Mouse (Mus musculus) stomach, embryonic 16.5 days (tissue): ENCODE results near the gene Bach2. TPM values are rescaled to one million over a fixed set of nuclear protein-coding genes. Genes with fewer than 3 reads are reported as not detected.

Source experiments
- ATAC-seq: fragments of 200-750 bp; cut with Nextera tagmentation; 2 replicates; pipeline ENCODE4 v1.8.0; 2017; ENCODE audit warnings: moderate number of reproducible peaks, moderate TSS enrichment; ENCODE audit not compliant: insufficient read depth, low FRiP score
- H3K27ac ChIP-seq: fragments of 300-500 bp; sonication (generic); 2 replicates; pipeline ENCODE4 v1.5.1; 2014; ENCODE audit warnings: low read length
- H3K27me3 ChIP-seq: fragments of 300-500 bp; sonication (generic); 2 replicates; pipeline ENCODE4 v1.6.1; 2014; ENCODE audit warnings: low read length, control low read depth, mixed read lengths; ENCODE audit not compliant: control insufficient read depth, insufficient read depth
- H3K36me3 ChIP-seq: fragments of 300-500 bp; sonication (generic); 2 replicates; pipeline ENCODE4 v1.6.1; 2014; ENCODE audit warnings: low read length; ENCODE audit not compliant: control insufficient read depth, insufficient read depth
- H3K4me1 ChIP-seq: fragments of 300-500 bp; sonication (generic); 2 replicates; pipeline ENCODE4 v1.6.1; 2014; ENCODE audit warnings: low read length, control low read depth, mixed read lengths; ENCODE audit not compliant: control insufficient read depth, insufficient read depth
- H3K4me2 ChIP-seq: fragments of 300-500 bp; sonication (generic); 2 replicates; pipeline ENCODE4 v1.6.1; 2014; ENCODE audit warnings: low read depth, low read length, mixed read lengths
- H3K4me3 ChIP-seq: fragments of 300-500 bp; sonication (generic); replicated peaks from 2 replicates; pipeline ENCODE4 v1.5.1; 2014; ENCODE audit warnings: mild to moderate bottlenecking, low read length
- H3K9ac ChIP-seq: fragments of 300-500 bp; sonication (generic); 2 replicates; pipeline ENCODE4 v1.6.1; 2014; ENCODE audit warnings: low read length
- H3K9me3 ChIP-seq: fragments of 300-500 bp; sonication (generic); replicated peaks from 2 replicates; pipeline ENCODE4 v1.6.1; 2016; ENCODE audit warnings: low read length, control low read depth; ENCODE audit not compliant: control insufficient read depth
- WGBS: fragments of 180-500 bp; shearing (Covaris S2); extraction: QIAGEN DNeasy Blood & Tissue Kit; methylation state at CpG from one replicate; pipeline ENCODE4 v1.1.7; 2014; 5-methylcytosine and 5-hydroxymethylcytosine counted together
- polyA plus RNA-seq: library from polyadenylated mRNA; unstranded; fragments of >200 nt; fragmentation: Nextera tagmentation; extraction: Ambion mirVana; gene quantifications from 2 replicates; pipeline ENCODE4 v1.2.1, GENCODE M21; 2015

Gene Bach2
- polyA plus RNA-seq, 1 experiment from 2014 or later = 3.5 TPM

- no peak for ATAC-seq
- WGBS = 48% methylated on average over 12 of the region's 12 CpGs
- Histone ChIP-seq H3K27ac (0 out of 2 replicates have a peak overlapping the region, but pooled peaks have one; percentile 3), H3K27me3 (no peaks in the 10 kb centered on the region), H3K4me1 (peaks cover 9% of the 10 kb centered on the region), H3K9ac (no peak overlapping the region), H3K4me3 (no peak overlapping the region), H3K36me3 (no peaks in the 10 kb centered on the region), H3K4me2 (no peak overlapping the region), H3K9me3 (no peaks in the 10 kb centered on the region)
Measured at GRCm38 (mm10) chr4:32355935-32356617, 117.5 kb downstream of the Bach2 start.

- Histone ChIP-seq H3K27ac (peak overlapping the region; percentile 16), H3K4me3 (no peak overlapping the region), H3K4me1 (peaks cover 3% of the 10 kb centered on the region; the same call in 1 of the 2 replicates), H3K36me3 (no peaks in the 10 kb centered on the region), H3K4me2 (no peak overlapping the region), H3K27me3 (no peaks in the 10 kb centered on the region), H3K9me3 (no peaks in the 10 kb centered on the region), H3K9ac (no peak overlapping the region)
- 64% methylated on average over 12 of the region's 12 CpGs for WGBS
- no peak for ATAC-seq
Measured at GRCm38 (mm10) chr4:32357996-32358600, 119.5 kb downstream of the Bach2 start.

GRCm38 (mm10) chr4:32358602-32359464 lies 120.2 kb downstream of the Bach2 start:
- Histone ChIP-seq H3K4me3 (no peak overlapping the region), H3K27ac (peak overlapping the region; percentile 24; the same call in 1 of the 2 replicates), H3K36me3 (no peaks in the 10 kb centered on the region), H3K9me3 (no peaks in the 10 kb centered on the region), H3K9ac (no peak overlapping the region), H3K4me1 (peaks cover 3% of the 10 kb centered on the region; the same call in 1 of the 2 replicates), H3K27me3 (no peaks in the 10 kb centered on the region), H3K4me2 (no peak overlapping the region)
- ATAC-seq = no peak
- 68% methylated on average over 12 of the region's 12 CpGs for WGBS

- no peak overlapping the region for H3K9ac ChIP-seq
- WGBS = 40% methylated on average over 3 of the region's 3 CpGs
- no peaks in the 10 kb centered on the region for H3K27me3 ChIP-seq
- no peaks in the 10 kb centered on the region for H3K9me3 ChIP-seq
- H3K27ac ChIP-seq = no peak overlapping the region
- H3K4me3 ChIP-seq = no peak overlapping the region
- ATAC-seq = no peak
- no peak overlapping the region for H3K4me2 ChIP-seq
- peaks cover 8% of the 10 kb centered on the region for H3K4me1 ChIP-seq
- H3K36me3 ChIP-seq = no peaks in the 10 kb centered on the region
Measured at GRCm38 (mm10) chr4:32359634-32360033, 121.0 kb downstream of the Bach2 start.

GRCm38 (mm10) chr4:32360496-32360895 lies 121.9 kb downstream of the Bach2 start:
- no peak for ATAC-seq

GRCm38 (mm10) chr4:32363488-32363984 lies 124.9 kb downstream of the Bach2 start:
- no peak overlapping the region for H3K4me2 ChIP-seq
- 50% methylated on average over 14 of the region's 14 CpGs for WGBS
- no peak for ATAC-seq
- no peaks in the 10 kb centered on the region for H3K36me3 ChIP-seq
- no peaks in the 10 kb centered on the region for H3K9me3 ChIP-seq
- H3K9ac ChIP-seq = no peak overlapping the region
- H3K4me3 ChIP-seq = no peak overlapping the region
- no peaks in the 10 kb centered on the region for H3K27me3 ChIP-seq
- no peak overlapping the region for H3K27ac ChIP-seq
- H3K4me1 ChIP-seq = peaks cover 15% of the 10 kb centered on the region

More at GRCm38 (mm10) chr4:32360496-32360895, 121.9 kb downstream of the Bach2 start:
- H3K27ac ChIP-seq = no peak overlapping the region
- 94% methylated on average over 5 of the region's 5 CpGs for WGBS
- H3K4me1 ChIP-seq = peaks cover 13% of the 10 kb centered on the region
- no peaks in the 10 kb centered on the region for H3K9me3 ChIP-seq
- H3K4me2 ChIP-seq = no peak overlapping the region
- no peaks in the 10 kb centered on the region for H3K27me3 ChIP-seq
- no peak overlapping the region for H3K9ac ChIP-seq
- H3K36me3 ChIP-seq = no peaks in the 10 kb centered on the region
- H3K4me3 ChIP-seq = no peak overlapping the region

- H3K4me1 ChIP-seq = peaks cover 15% of the 10 kb centered on the region
- no peaks in the 10 kb centered on the region for H3K36me3 ChIP-seq
- no peaks in the 10 kb centered on the region for H3K9me3 ChIP-seq
- no peak overlapping the region; the same call in 1 of the 2 replicates for H3K9ac ChIP-seq
- H3K27me3 ChIP-seq = no peaks in the 10 kb centered on the region
- H3K27ac ChIP-seq = peak overlapping the region; percentile 14; the same call in 1 of the 2 replicates
- 39% methylated on average over 13 of the region's 13 CpGs for WGBS
- no peak for ATAC-seq
- H3K4me2 ChIP-seq = no peak overlapping the region
- no peak overlapping the region for H3K4me3 ChIP-seq
Measured at GRCm38 (mm10) chr4:32365144-32365907, 126.7 kb downstream of the Bach2 start.

GRCm38 (mm10) chr4:32366176-32366575 lies 127.6 kb downstream of the Bach2 start:
- Histone ChIP-seq H3K36me3 (no peaks in the 10 kb centered on the region), H3K27me3 (no peaks in the 10 kb centered on the region), H3K4me3 (no peak overlapping the region), H3K27ac (no peak overlapping the region), H3K9me3 (no peaks in the 10 kb centered on the region), H3K4me2 (no peak overlapping the region), H3K4me1 (peaks cover 15% of the 10 kb centered on the region), H3K9ac (no peak overlapping the region)
- 71% methylated on average over 2 of the region's 2 CpGs for WGBS
- ATAC-seq = no peak
